Mouse (Mus musculus): ENCODE measurements around the gene Il16. TPM values are rescaled to one million over a fixed set of nuclear protein-coding genes. Genes with fewer than 3 reads are reported as not detected.
A peak's percentile ranks its signal among the peaks of the same experiment; 100 is the strongest.

The Il16 gene
- polyA plus RNA-seq, 1 experiment from 2014 or later: 1.1 TPM

DNA sequence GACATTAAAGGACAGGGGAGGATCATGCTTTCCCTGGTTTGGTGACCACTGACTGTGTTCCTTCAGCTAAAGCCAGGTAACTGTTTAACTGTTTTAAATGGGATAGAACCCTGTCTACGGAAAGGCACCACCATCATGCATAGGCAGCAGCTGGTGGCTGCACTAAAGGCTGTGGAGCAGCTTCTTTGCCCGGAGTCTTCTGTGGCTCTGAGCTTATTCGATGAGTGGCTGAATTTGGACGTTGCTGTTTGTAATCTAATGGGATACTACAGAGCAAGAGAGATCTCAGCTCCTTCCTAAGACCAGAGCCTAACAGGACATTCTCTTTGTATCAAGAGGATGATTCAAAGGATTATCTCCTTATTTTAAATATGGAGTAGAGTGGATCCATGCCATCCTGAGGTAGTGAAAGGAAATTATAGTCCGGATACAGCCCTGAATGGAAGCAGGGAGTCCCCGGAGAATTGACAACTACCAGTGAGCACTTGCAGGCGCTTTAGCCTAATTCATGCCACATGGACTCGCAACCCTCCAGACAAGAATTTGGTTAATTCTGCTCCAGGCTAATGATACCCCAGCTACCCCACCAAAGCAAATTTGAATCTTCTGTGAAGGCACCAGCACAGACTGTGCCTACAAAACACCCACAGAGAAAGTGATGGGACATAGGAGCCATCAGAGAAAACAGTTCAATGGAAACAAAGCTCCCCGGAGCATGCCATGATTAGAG, 42.3 kb downstream of the Il16 start:
- Histone ChIP-seq H3K4me3 (no peak overlapping the region), H3K36me3 (no peaks in the 10 kb centered on the region), H3K9me3 (no peaks in the 10 kb centered on the region), H3K27ac (0 out of 2 replicates have a peak overlapping the region, but pooled peaks have one; percentile 23), H3K27me3 (ENCODE audit: insufficient read depth, poor library complexity, severe bottlenecking) (no peaks in the 10 kb centered on the region), H3K4me1 (replicated peaks) (peaks cover 8% of the 10 kb centered on the region; the same call in 1 of the 2 replicates)
- 72% methylated on average over 9 of the region's 9 CpGs for WGBS
- DNase-seq (ENCODE audit: low spot score): no peak

DNA sequence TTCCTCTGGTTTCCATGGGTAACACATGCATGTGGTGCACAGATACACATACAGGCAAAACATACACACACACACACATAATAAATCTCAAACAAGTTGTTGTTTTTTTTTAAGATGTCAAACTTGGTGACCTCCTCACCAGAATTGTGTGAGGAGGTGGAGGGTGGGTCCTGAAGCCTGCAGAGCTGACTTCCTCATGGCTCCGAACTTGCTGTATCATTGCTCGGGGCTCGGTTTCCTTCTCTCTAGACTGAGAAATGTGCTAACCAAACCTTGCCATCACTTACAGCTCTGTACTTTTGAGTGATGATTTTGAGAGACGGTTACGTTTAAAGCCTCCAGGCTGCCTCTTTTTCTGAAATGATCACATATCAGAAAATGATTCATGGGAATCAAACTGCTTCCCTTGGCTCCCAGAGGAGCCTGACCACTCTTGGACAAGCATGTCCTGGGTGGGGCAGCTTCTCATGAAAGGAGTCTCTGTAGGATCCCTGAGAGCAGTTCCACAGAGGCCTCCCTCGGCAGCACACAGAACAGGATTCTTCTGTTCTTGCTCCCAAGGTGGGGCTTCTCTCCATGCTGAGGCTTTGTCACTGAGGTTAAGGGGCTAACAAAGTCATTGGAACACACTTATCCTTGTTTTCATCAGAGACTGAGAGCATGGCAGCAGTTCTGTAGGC, 46.3 kb downstream of the Il16 start:
- Histone ChIP-seq H3K9me3 (no peaks in the 10 kb centered on the region), H3K27ac (no peak overlapping the region), H3K4me3 (no peak overlapping the region), H3K27me3 (ENCODE audit: insufficient read depth, poor library complexity, severe bottlenecking) (no peaks in the 10 kb centered on the region), H3K4me1 (replicated peaks) (peaks cover 8% of the 10 kb centered on the region; the same call in 1 of the 2 replicates), H3K36me3 (no peaks in the 10 kb centered on the region)
- WGBS: 84% methylated on average over 6 of the region's 6 CpGs
- DNase-seq (ENCODE audit: low spot score): no peak

DNA sequence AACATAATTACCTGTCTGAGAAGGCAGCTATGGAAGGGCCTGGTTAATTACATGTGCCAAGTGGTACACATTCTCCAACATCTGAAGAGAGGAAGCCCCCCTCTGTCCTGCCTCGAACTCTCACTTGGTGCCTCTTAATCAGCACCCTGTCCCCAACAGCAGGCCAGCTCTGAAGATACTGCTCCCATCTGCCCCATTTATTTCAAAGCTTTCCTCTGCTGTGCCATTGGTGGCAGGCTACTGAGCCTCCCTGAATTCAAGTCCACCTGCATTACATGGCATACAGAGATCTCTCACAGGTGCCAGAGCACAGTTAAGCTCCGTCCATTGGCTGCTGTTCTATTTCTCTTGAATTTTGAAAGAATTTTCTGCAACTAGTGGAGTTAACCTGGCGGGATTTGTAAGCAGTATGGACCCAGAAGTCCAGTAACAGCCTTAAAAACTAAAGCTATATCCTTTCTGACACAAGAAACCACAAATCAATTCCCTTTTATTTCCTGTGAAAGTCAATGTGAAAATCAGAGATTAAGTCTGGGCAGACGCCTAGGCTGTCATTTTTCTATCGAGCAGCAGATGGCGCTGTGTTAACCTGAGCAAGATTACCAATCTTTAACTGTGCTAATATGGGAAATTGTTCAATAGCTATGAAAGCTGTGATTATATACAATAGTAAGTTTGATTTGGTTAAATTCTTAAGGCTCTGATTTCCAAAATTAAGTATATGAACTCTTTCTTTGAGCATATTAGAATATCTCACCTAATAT, 49.9 kb downstream of the Il16 start:
- H3K36me3 ChIP-seq: no peaks in the 10 kb centered on the region
- H3K4me3 ChIP-seq: no peak overlapping the region
- DNase-seq (ENCODE audit: low spot score): peak; percentile 40
- no peaks in the 10 kb centered on the region for H3K4me1 ChIP-seq (replicated peaks)
- WGBS: 29% methylated on average over 6 of the region's 6 CpGs
- H3K27me3 ChIP-seq (ENCODE audit: insufficient read depth, poor library complexity, severe bottlenecking): no peaks in the 10 kb centered on the region
- no peak overlapping the region for H3K27ac ChIP-seq
- no peaks in the 10 kb centered on the region for H3K9me3 ChIP-seq

DNA sequence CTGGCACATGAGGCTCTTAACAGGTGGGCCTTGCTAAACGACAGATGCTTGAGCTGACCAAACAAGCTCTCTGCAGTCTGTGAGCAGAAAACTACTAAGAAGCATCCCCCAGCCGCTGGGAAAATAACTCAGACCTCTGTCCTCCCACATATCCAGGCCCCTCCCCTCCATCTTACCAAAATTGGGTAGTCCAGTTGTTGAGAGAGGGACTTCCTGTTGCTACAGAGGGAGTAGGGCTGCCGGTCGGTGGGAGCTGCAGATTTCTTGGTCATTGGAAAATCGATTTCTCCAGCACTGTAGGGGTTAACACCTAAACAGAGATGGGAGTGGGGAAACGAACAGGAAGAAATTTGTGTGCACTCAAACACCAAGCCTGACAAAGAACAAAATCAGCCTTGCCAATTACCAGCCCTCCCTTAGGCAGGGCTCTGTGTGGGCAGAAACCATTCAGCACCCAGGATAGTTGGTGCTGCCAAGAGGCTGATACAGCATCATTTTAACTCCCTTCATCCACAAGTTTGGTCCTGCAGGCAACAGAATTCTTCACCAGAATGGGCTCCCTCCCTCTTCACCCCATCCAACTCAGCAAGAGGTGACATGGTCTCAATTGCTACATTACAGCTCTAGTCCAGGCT, 62.8 kb downstream of the Il16 start:
- H3K27me3 ChIP-seq (ENCODE audit: insufficient read depth, poor library complexity, severe bottlenecking): no peaks in the 10 kb centered on the region
- H3K4me1 ChIP-seq (replicated peaks): 0 out of 2 replicates have a peak, but pooled peaks cover 4% of the 10 kb centered on the region
- no peak overlapping the region for H3K4me3 ChIP-seq
- H3K27ac ChIP-seq: no peak overlapping the region
- DNase-seq (ENCODE audit: low spot score): no peak
- H3K9me3 ChIP-seq: no peaks in the 10 kb centered on the region
- WGBS: 51% methylated on average over 6 of the region's 6 CpGs
- H3K36me3 ChIP-seq: no peaks in the 10 kb centered on the region

DNA sequence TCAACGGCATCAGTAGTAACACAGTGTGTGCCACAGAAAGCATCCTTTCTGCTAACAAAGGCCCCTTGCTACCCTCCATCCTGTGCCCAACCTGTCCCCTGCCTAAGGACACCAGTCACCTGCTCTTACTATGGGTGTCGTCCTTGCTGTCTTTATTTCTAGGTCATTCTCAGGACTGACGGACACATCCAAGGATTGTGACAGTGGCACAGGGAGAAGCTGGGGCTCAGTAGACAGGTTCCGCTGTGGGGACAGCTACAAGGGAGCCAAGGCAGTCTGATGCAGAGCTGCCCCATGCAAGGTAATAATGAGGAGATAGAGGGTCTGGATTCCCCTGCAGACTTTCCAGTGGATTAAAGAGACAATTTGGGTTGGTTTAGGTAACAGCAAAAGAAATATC, 67.0 kb downstream of the Il16 start:
- no peak overlapping the region for H3K27ac ChIP-seq
- H3K27me3 ChIP-seq (ENCODE audit: insufficient read depth, poor library complexity, severe bottlenecking): no peaks in the 10 kb centered on the region
- 0 out of 2 replicates have a peak, but pooled peaks cover 4% of the 10 kb centered on the region for H3K4me1 ChIP-seq (replicated peaks)
- no peak for DNase-seq (ENCODE audit: low spot score)
- H3K9me3 ChIP-seq: no peaks in the 10 kb centered on the region
- H3K36me3 ChIP-seq: no peaks in the 10 kb centered on the region
- H3K4me3 ChIP-seq: no peak overlapping the region
- WGBS: 86% methylated on average over 4 of the region's 4 CpGs

DNA sequence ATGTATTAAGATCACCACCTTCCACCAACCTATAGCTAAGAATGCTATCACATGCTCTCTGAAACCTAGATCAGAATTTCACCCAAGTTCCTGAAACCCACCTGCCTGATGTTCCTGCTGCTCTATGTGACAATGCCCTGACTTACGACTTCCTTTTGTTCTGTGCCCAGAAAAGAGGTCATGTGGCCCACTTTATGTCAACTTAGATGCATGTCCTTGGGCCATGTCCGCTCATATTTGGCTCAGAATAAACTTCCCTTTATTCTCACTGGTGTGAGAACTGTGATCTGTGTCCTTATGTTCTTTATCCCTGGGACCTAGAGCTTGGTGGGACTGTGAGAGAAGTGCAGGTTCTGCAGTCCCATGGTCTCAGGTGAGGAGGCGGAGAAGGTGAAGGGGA, 68.2 kb downstream of the Il16 start:
- DNase-seq (ENCODE audit: low spot score): no peak
- Histone ChIP-seq H3K27me3 (ENCODE audit: insufficient read depth, poor library complexity, severe bottlenecking) (no peaks in the 10 kb centered on the region), H3K27ac (no peak overlapping the region), H3K4me3 (no peak overlapping the region), H3K9me3 (no peaks in the 10 kb centered on the region), H3K4me1 (replicated peaks) (no peaks in the 10 kb centered on the region), H3K36me3 (no peaks in the 10 kb centered on the region)
- 86% methylated on average over 3 of the region's 3 CpGs for WGBS

DNA sequence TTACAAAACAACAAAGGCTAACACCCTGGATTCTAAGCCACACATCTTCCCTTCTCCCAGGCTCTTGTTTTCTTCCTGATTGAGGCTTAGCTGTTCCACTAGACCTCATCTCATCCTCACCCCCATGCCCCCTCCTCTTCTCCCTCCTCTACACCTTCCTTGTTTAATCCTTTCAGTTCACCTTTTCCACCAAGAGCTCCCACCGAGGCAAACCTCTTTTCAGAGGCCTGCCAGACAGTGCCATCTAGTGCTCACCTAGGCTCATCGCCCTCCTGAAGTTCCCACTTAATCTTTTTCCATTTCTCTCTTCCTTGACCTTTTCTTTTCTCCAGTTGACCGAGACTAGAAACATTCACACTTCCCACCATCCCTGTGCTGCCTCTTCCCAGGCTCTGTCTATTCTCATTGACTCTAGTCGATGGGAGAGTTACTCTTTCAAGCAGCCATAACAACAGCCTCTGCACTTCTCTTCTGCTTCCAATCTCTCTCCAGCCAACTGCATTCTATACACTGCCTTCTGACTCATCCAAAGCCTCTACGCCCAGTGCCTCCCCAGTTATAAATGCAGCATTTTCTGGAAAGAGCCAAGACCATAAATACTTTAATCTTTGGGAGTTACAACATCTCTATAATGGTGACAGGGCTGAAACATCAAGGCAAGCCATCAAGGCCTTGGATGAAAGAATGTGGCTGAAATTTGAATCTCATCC, 69.8 kb downstream of the Il16 start:
- H3K4me1 ChIP-seq (replicated peaks): no peaks in the 10 kb centered on the region
- H3K27me3 ChIP-seq (ENCODE audit: insufficient read depth, poor library complexity, severe bottlenecking): no peaks in the 10 kb centered on the region
- WGBS: 37% methylated on average over 5 of the region's 5 CpGs
- no peak overlapping the region for H3K4me3 ChIP-seq
- no peaks in the 10 kb centered on the region for H3K36me3 ChIP-seq
- peak; percentile 16 for DNase-seq (ENCODE audit: low spot score)
- H3K9me3 ChIP-seq: no peaks in the 10 kb centered on the region
- H3K27ac ChIP-seq: no peak overlapping the region

DNA sequence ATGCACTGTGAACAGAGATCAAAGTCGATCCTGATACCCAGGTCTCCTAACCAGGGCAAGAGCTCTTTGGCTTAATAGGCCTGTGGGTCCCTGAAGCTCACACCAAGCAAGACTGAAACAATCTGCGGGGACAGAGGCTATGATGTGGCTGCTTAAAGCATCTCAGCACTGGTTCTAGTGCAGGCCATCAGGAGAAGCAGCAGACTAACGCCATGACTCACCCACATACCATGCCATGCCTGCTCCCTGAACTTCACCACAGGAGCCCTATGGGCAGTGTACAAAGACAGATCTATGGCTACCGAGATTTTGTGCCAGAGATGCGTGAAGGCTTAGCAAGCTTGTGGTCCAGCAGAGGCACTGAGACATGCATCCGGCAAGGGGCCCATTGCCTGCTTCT, 74.0 kb downstream of the Il16 start:
- Histone ChIP-seq H3K27ac (no peak overlapping the region), H3K27me3 (ENCODE audit: insufficient read depth, poor library complexity, severe bottlenecking) (no peaks in the 10 kb centered on the region), H3K36me3 (no peaks in the 10 kb centered on the region), H3K4me3 (no peak overlapping the region), H3K4me1 (replicated peaks) (peaks cover 6% of the 10 kb centered on the region; the same call in 1 of the 2 replicates), H3K9me3 (no peaks in the 10 kb centered on the region)
- no peak for DNase-seq (ENCODE audit: low spot score)
- 89% methylated on average over 6 of the region's 6 CpGs for whole genome bisulfite sequencing

DNA sequence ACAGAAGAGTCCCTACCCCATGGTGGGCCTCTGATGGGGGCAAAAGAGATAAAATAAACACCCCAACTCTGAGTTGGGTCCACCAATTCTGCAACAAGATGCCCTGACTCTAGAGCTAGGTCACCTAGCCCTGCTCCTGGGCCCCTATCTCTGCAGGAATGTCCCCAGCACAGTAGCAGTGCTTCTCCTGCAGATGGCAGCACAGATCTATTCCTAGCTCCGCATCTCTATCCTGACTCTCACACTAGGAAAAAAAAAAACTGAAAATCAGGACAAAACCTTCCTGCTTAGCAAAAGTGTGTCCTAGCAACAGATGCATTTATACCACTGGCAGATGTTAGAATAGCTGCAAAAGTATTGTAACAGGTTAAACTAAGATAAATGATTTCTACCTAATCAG, 76.8 kb downstream of the Il16 start:
- Histone ChIP-seq H3K9me3 (no peaks in the 10 kb centered on the region), H3K36me3 (no peaks in the 10 kb centered on the region), H3K27ac (no peak overlapping the region), H3K27me3 (ENCODE audit: insufficient read depth, poor library complexity, severe bottlenecking) (no peaks in the 10 kb centered on the region), H3K4me1 (replicated peaks) (peaks cover 6% of the 10 kb centered on the region; the same call in 1 of the 2 replicates), H3K4me3 (no peak overlapping the region)
- DNase-seq (ENCODE audit: low spot score): peak; percentile 40
- WGBS: 20% methylated on average over 1 of the region's 1 CpGs

DNA sequence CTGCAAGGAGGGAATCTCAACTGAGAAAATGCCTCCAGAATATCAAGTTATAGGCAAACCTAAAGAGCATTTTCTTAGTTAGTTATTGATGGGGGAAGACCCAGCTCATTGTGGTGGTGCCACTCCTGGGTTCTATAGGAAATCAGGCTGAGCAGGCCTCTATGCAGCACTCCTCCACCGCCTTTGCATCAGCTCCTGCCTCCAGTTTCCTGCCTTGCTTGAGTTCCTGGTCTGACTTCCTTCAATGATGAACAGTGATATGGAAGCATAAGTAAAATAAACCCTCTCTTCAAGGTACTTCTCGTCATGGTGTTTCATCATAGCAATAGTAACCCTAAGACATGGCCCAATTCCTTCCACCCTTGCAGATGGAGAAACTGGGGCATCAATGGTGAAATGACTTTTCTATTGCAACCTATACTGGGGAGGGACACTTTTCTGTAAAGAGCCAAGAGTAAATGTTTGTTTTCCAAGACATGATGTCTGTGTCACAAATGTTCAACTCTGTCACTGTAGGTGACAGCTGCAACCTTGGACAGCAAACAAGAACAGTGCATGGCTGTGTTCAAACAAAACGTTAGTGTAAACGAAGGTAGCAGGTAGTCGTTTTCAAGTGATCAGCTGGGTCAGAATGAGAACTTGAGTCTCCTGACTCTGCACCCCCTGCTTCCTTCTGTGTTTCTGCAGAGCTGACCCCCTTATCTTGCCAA, 77.4 kb downstream of the Il16 start:
- no peaks in the 10 kb centered on the region for H3K27me3 ChIP-seq (ENCODE audit: insufficient read depth, poor library complexity, severe bottlenecking)
- H3K27ac ChIP-seq: no peak overlapping the region
- H3K4me1 ChIP-seq (replicated peaks): peaks cover 6% of the 10 kb centered on the region; the same call in 1 of the 2 replicates
- 84% methylated on average over 5 of the region's 5 CpGs for WGBS
- no peak for DNase-seq (ENCODE audit: low spot score)
- H3K36me3 ChIP-seq: no peaks in the 10 kb centered on the region
- no peak overlapping the region for H3K4me3 ChIP-seq
- no peaks in the 10 kb centered on the region for H3K9me3 ChIP-seq

DNA sequence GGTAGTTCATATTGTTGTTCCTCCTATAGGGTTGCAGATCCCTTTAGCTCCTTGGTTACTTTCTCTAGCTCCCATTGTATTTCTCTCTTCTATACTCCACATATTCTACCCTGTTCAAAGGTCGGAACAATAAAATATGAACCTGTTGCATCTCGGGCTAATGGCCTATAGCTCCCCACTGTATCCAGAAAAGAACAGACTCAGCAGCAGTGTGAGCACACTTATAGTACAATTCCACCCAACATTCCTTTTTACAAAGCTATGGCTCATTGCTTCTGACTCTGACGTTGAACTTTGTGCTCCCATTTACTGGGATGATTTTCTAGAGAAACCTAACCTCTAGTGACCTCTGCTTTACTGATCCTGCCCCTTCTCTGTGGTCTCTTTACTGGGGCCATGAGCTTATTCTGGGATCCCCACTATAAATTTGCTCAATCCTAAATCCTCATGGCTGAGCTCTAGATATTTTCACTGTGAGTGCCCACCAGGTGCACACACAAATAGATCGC, 79.4 kb downstream of the Il16 start:
- WGBS: 89% methylated on average over 4 of the region's 4 CpGs
- peaks cover 6% of the 10 kb centered on the region; the same call in 1 of the 2 replicates for H3K4me1 ChIP-seq (replicated peaks)
- DNase-seq (ENCODE audit: low spot score): no peak

More for the DNA sequence above, 79.4 kb downstream of the Il16 start:
- Histone ChIP-seq H3K36me3 (no peaks in the 10 kb centered on the region), H3K4me3 (no peak overlapping the region), H3K27me3 (ENCODE audit: insufficient read depth, poor library complexity, severe bottlenecking) (no peaks in the 10 kb centered on the region), H3K9me3 (no peaks in the 10 kb centered on the region), H3K27ac (no peak overlapping the region)
